Mouse (Mus musculus): ENCODE measurements around the gene 4930404N11Rik. TPM values are rescaled to one million over a fixed set of nuclear protein-coding genes. Genes with fewer than 3 reads are reported as not detected.
A peak's percentile ranks its signal among the peaks of the same experiment; 100 is the strongest.

The 4930404N11Rik gene
- polyA plus RNA-seq, 1 experiment from 2014 or later = 0.43 TPM

DNA sequence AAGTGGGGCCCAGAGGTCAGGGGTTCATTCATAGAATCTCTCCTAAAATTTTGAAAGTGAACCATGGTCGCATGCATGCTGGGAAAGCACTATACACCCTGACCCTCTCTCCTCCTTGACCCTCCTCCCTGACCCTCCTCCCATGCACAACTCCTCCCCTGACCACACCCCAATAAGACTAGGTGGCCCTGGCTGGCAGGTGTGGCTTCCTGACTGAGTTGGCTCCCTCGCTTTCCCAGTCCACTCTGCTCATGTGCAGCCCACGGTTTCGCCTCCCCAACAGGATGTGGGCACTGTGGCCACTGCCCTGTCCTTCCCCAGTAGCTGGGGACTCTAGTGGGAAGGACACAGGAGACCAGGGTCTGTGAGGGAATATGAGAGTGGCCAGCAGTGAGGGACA lies 44.7 kb upstream of the 4930404N11Rik start:
- no peaks in the 10 kb centered on the region for H3K9me3 ChIP-seq (ENCODE audit: control insufficient read depth, low read depth, low read length)
- no peak overlapping the region for H3K4me3 ChIP-seq (ENCODE audit: low read depth, low read length)
- H3K4me1 ChIP-seq (ENCODE audit: control insufficient read depth, insufficient read depth, low read length) = peaks cover 66% of the 10 kb centered on the region
- WGBS = 54% methylated on average over 4 of the region's 4 CpGs
- no peak overlapping the region for H3K9ac ChIP-seq (replicated peaks; ENCODE audit: low read depth, low read length)
- H3K27me3 ChIP-seq (ENCODE audit: control insufficient read depth, insufficient read depth, low read length) = no peaks in the 10 kb centered on the region
- H3K4me2 ChIP-seq (replicated peaks; ENCODE audit: low read depth, low read length) = 0 out of 2 replicates have a peak overlapping the region, but pooled peaks have one; percentile 1
- H3K27ac ChIP-seq (ENCODE audit: low read length) = peak overlapping the region; percentile 82; the same call in 1 of the 2 replicates
- peaks cover 17% of the 10 kb centered on the region for H3K36me3 ChIP-seq (ENCODE audit: control insufficient read depth, insufficient read depth, low read length)
- ATAC-seq (ENCODE audit: insufficient number of reproducible peaks, insufficient read depth, low FRiP score, low read depth) = no peak

DNA sequence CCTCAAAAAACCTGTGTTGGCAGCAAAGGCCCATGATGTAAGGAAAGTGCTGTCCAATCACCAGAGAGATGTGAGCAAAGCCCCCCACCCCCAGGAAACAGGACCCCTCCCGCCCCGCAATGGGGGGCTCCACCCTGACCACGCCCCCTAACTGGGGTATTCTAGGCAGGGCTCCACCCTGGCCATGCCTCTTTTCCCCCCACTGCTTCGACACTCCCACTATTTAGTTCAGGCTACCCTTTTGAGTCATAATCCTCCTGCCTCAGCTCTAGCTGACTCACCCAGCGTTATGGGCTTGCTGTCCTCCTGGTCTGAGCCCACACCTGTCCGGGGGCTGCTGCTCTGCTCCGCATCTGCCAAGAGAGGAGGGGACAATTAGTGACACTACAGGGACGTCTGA lies 43.7 kb upstream of the 4930404N11Rik start:
- no peak for ATAC-seq (ENCODE audit: insufficient number of reproducible peaks, insufficient read depth, low FRiP score, low read depth)
- Histone ChIP-seq H3K9me3 (ENCODE audit: control insufficient read depth, low read depth, low read length) (no peaks in the 10 kb centered on the region), H3K4me1 (ENCODE audit: control insufficient read depth, insufficient read depth, low read length) (peaks cover 56% of the 10 kb centered on the region), H3K36me3 (ENCODE audit: control insufficient read depth, insufficient read depth, low read length) (peaks cover 23% of the 10 kb centered on the region), H3K9ac (replicated peaks; ENCODE audit: low read depth, low read length) (no peak overlapping the region), H3K4me2 (replicated peaks; ENCODE audit: low read depth, low read length) (no peak overlapping the region), H3K4me3 (ENCODE audit: low read depth, low read length) (no peak overlapping the region), H3K27ac (ENCODE audit: low read length) (peak overlapping the region; percentile 34; the same call in 1 of the 2 replicates), H3K27me3 (ENCODE audit: control insufficient read depth, insufficient read depth, low read length) (no peaks in the 10 kb centered on the region)
- 29% methylated on average over 8 of the region's 8 CpGs for WGBS

DNA sequence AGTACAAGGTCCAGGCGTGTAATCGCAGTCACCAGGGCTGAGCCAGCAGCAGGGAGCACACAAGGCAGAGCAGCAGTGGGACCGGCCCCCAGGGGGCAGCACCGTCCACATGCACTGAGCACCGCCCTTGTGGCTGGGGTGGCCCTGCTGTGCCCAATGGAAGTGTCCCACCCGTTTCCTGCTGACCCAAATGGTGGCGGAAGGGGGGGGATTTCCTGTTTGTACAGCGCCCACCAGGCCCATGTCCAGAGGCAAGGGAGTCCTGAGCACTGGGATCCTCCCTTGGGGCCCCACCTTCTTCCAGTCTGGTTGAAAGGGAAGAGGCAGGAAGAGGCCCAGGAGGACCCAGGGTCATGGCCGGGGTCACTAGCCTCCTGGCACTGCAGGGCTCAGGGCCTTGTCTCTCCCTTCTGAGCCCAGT lies 43.3 kb upstream of the 4930404N11Rik start:
- no peak overlapping the region for H3K4me2 ChIP-seq (replicated peaks; ENCODE audit: low read depth, low read length)
- no peak overlapping the region for H3K9ac ChIP-seq (replicated peaks; ENCODE audit: low read depth, low read length)
- peaks cover 51% of the 10 kb centered on the region for H3K4me1 ChIP-seq (ENCODE audit: control insufficient read depth, insufficient read depth, low read length)
- ATAC-seq (ENCODE audit: insufficient number of reproducible peaks, insufficient read depth, low FRiP score, low read depth) = peak; percentile 51; the same call in 1 of the 2 replicates
- H3K9me3 ChIP-seq (ENCODE audit: control insufficient read depth, low read depth, low read length) = no peaks in the 10 kb centered on the region
- peak overlapping the region; percentile 34; the same call in 1 of the 2 replicates for H3K27ac ChIP-seq (ENCODE audit: low read length)
- H3K4me3 ChIP-seq (ENCODE audit: low read depth, low read length) = no peak overlapping the region
- peaks cover 26% of the 10 kb centered on the region for H3K36me3 ChIP-seq (ENCODE audit: control insufficient read depth, insufficient read depth, low read length)
- 21% methylated on average over 9 of the region's 9 CpGs for WGBS
- no peaks in the 10 kb centered on the region for H3K27me3 ChIP-seq (ENCODE audit: control insufficient read depth, insufficient read depth, low read length)

DNA sequence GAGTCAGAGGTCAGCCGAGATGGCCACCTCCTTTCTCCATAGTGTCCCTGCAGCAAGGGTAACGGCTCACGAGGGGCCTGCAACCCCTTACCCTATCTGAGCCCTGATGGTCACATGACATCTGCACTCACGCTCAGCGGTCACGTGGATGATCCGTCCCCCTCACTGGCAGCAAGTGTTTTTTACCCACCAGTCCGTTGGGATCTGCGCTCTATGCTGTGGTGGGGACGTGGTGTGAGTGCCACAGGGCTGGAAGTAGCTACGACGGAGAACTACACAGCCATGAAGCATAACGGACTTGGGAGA lies 42.8 kb upstream of the 4930404N11Rik start:
- no peak for ATAC-seq (ENCODE audit: insufficient number of reproducible peaks, insufficient read depth, low FRiP score, low read depth)
- peaks cover 28% of the 10 kb centered on the region for H3K36me3 ChIP-seq (ENCODE audit: control insufficient read depth, insufficient read depth, low read length)
- H3K4me1 ChIP-seq (ENCODE audit: control insufficient read depth, insufficient read depth, low read length) = peaks cover 51% of the 10 kb centered on the region
- no peak overlapping the region for H3K4me3 ChIP-seq (ENCODE audit: low read depth, low read length)
- H3K4me2 ChIP-seq (replicated peaks; ENCODE audit: low read depth, low read length) = no peak overlapping the region
- 58% methylated on average over 13 of the region's 13 CpGs for WGBS
- H3K9me3 ChIP-seq (ENCODE audit: control insufficient read depth, low read depth, low read length) = no peaks in the 10 kb centered on the region
- H3K27me3 ChIP-seq (ENCODE audit: control insufficient read depth, insufficient read depth, low read length) = no peaks in the 10 kb centered on the region
- no peak overlapping the region for H3K27ac ChIP-seq (ENCODE audit: low read length)
- H3K9ac ChIP-seq (replicated peaks; ENCODE audit: low read depth, low read length) = no peak overlapping the region

DNA sequence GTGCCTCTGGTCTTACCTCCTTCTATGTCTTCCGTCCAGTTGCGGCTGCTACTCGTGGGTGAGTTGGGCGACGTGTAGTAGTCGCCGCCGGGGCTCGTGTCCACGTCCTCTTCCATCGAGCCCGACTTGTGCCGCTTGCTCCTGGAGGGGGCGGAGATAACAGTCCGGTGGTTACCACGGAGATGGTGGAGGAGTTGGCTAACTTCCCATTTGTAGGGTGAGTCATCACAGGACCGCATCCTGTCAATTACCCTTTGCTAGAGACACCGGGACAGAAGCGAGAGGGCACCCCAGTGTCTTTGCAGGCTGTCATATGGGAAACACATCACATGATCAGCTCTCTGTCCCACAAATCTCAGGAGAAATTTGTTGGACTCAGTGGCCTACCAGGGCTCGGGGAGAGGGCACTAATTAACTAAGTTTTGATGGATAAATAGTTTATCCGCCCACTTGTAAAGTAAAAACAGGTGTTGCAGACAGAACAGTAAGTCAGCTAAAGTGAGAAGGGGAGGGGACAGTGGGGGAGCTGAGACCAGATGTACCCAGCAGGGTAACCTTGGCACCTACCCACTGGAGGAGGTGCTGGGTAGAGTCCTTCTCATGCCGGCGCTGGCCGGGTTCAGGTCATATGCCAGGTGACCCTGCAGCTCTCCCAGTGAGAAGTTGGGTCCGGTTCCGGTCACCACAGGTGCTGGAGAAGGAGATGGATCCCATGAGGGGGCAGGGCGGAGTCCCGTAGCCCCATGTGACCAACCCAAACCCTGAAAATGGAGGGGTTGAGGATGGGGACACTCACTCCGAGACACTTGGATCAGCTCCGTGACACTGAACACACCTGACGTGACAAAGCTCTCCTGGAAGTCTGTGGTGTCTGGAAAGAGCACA lies 42.2 kb upstream of the 4930404N11Rik start:
- Histone ChIP-seq H3K4me3 (ENCODE audit: low read depth, low read length) (0 out of 2 replicates have a peak overlapping the region, but pooled peaks have one; percentile 11), H3K27me3 (ENCODE audit: control insufficient read depth, insufficient read depth, low read length) (no peaks in the 10 kb centered on the region), H3K4me2 (replicated peaks; ENCODE audit: low read depth, low read length) (no peak overlapping the region; the same call in 1 of the 2 replicates), H3K36me3 (ENCODE audit: control insufficient read depth, insufficient read depth, low read length) (peaks cover 28% of the 10 kb centered on the region), H3K9me3 (ENCODE audit: control insufficient read depth, low read depth, low read length) (no peaks in the 10 kb centered on the region), H3K9ac (replicated peaks; ENCODE audit: low read depth, low read length) (no peak overlapping the region; the same call in 1 of the 2 replicates), H3K27ac (ENCODE audit: low read length) (no peak overlapping the region), H3K4me1 (ENCODE audit: control insufficient read depth, insufficient read depth, low read length) (peaks cover 53% of the 10 kb centered on the region)
- no peak for ATAC-seq (ENCODE audit: insufficient number of reproducible peaks, insufficient read depth, low FRiP score, low read depth)
- 29% methylated on average over 31 of the region's 31 CpGs for WGBS

DNA sequence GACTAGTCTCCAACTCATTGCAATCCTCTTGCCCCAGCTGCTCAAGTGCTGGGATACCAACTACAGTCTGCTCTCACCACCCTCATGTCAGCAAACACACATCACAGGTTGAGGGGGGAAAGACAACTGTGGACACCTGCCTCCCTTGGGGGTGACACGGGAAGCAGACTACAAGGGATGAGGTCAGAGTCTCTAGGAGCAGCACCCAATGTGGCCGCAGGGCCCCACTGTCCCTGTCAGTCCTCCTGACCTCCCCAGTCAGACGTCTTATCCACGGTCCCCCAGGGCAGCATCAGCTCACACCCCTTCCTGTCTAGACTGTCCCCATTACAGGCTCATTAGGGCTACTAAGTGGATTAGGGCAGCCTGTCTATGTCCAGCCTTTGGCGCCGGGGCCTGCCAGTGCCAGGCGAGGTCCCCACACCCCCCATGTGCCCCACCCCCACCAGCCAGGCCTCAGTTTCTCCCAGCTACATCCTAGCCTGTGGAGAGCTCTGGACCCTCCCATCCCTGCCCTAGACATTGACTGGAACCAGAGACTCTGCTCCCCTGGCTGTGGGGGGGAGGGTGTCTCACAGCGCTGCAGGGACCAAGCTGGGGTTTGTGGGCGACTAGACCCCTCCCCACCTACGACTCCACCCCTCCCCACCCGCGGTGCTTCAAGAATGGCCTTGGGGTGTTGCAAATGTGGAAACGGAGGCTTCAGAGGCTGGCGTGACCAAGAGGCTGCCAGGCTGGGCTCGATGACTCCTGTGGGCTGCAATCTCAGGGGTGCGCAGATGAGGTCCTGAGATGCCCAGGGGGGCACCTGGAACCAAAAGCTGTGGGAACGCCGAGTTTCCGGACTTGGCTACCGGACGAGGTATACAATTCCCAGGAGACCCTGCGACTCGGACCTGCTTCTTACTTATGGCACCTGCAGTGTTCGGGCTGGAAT lies 41.2 kb upstream of the 4930404N11Rik start:
- H3K4me1 ChIP-seq (ENCODE audit: control insufficient read depth, insufficient read depth, low read length) = peaks cover 53% of the 10 kb centered on the region
- 0 out of 2 replicates have a peak overlapping the region, but pooled peaks have one; percentile 15 for H3K27ac ChIP-seq (ENCODE audit: low read length)
- no peak overlapping the region for H3K9ac ChIP-seq (replicated peaks; ENCODE audit: low read depth, low read length)

DNA sequence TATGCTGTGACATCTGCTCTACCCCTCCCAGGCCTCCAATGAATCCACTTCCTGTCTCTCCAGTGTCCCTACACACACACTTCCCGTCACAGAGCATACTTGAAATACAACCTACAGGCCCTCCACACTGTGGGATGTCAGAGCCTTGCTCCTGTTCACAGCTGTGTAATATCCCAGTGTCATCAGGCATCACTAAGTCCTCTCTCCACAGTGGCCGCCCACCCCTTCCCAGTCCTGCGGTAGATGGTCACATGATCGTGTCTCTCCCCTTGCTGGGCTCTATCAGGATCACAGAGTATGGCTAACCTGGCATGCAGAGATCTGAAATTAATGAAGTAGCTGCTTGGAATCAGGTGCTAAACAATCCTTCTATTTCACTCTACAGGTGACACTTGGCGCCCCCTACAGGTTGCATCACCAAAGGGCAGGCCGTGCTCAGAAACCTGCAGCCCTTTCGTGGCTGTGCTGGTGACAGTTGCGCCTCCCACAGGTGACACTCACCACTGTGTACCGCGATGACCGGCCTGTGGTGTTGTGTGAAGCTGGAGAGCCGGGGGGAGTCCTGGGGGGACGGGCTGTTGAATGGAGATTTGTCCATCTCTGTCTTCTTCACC lies 40.1 kb upstream of the 4930404N11Rik start:
- ATAC-seq (ENCODE audit: insufficient number of reproducible peaks, insufficient read depth, low FRiP score, low read depth) = no peak
- Histone ChIP-seq H3K4me3 (ENCODE audit: low read depth, low read length) (no peak overlapping the region), H3K9me3 (ENCODE audit: control insufficient read depth, low read depth, low read length) (no peaks in the 10 kb centered on the region), H3K4me1 (ENCODE audit: control insufficient read depth, insufficient read depth, low read length) (peaks cover 50% of the 10 kb centered on the region), H3K36me3 (ENCODE audit: control insufficient read depth, insufficient read depth, low read length) (peaks cover 28% of the 10 kb centered on the region), H3K27me3 (ENCODE audit: control insufficient read depth, insufficient read depth, low read length) (no peaks in the 10 kb centered on the region), H3K27ac (ENCODE audit: low read length) (no peak overlapping the region), H3K4me2 (replicated peaks; ENCODE audit: low read depth, low read length) (no peak overlapping the region), H3K9ac (replicated peaks; ENCODE audit: low read depth, low read length) (no peak overlapping the region)
- 47% methylated on average over 13 of the region's 13 CpGs for WGBS

More for the DNA sequence above, 41.2 kb upstream of the 4930404N11Rik start:
- ATAC-seq (ENCODE audit: insufficient number of reproducible peaks, insufficient read depth, low FRiP score, low read depth) = no peak
- no peaks in the 10 kb centered on the region for H3K27me3 ChIP-seq (ENCODE audit: control insufficient read depth, insufficient read depth, low read length)
- no peaks in the 10 kb centered on the region for H3K9me3 ChIP-seq (ENCODE audit: control insufficient read depth, low read depth, low read length)
- 42% methylated on average over 24 of the region's 24 CpGs for WGBS
- peaks cover 28% of the 10 kb centered on the region for H3K36me3 ChIP-seq (ENCODE audit: control insufficient read depth, insufficient read depth, low read length)
- 0 out of 2 replicates have a peak overlapping the region, but pooled peaks have one; percentile 11 for H3K4me3 ChIP-seq (ENCODE audit: low read depth, low read length)
- H3K4me2 ChIP-seq (replicated peaks; ENCODE audit: low read depth, low read length) = no peak overlapping the region; the same call in none of the 2 replicates

DNA sequence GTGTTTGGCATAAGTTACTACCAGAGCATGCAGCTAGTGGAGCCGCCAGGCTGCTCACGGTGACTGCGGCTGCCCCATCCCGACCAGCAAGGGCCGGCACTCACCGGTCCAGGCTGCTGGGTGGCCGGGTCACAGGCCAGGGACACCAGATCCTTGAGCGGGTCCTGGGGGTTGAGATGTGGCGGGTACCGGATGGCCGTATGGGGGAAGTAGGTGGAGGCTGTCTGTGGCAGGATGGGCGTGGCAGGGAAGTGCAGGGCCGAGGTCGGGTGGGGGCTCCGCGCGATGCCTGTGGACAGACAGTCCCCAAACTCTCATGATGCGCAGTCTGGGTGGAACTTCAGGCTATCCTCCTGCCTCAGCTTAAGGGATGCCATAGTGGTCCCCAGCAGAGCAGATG lies 39.1 kb upstream of the 4930404N11Rik start:
- 66% methylated on average over 18 of the region's 18 CpGs for WGBS

More for the DNA sequence above, 39.1 kb upstream of the 4930404N11Rik start:
- Histone ChIP-seq H3K27ac (ENCODE audit: low read length) (no peak overlapping the region), H3K27me3 (ENCODE audit: control insufficient read depth, insufficient read depth, low read length) (no peaks in the 10 kb centered on the region), H3K9me3 (ENCODE audit: control insufficient read depth, low read depth, low read length) (no peaks in the 10 kb centered on the region), H3K4me2 (replicated peaks; ENCODE audit: low read depth, low read length) (no peak overlapping the region), H3K4me1 (ENCODE audit: control insufficient read depth, insufficient read depth, low read length) (peaks cover 41% of the 10 kb centered on the region), H3K9ac (replicated peaks; ENCODE audit: low read depth, low read length) (no peak overlapping the region), H3K4me3 (ENCODE audit: low read depth, low read length) (no peak overlapping the region), H3K36me3 (ENCODE audit: control insufficient read depth, insufficient read depth, low read length) (peaks cover 38% of the 10 kb centered on the region)
- ATAC-seq (ENCODE audit: insufficient number of reproducible peaks, insufficient read depth, low FRiP score, low read depth) = no peak
